Mouse (Mus musculus): Measurements from ENCODE around the gene Pan2.

- no peak for TF ChIP-seq CTCF (conservative IDR thresholded peaks at IDR 0.05 in 1 of 2, IDR thresholded peaks at IDR 0.05 in 1 of 2; ENCODE audit: low read depth in 2 of 2, low read length in 2 of 2)
- no peak for TF ChIP-seq MEF2A (IDR thresholded peaks at IDR 0.05; ENCODE audit: borderline replicate concordance, low read depth, low read length)
- TF ChIP-seq EP300 (IDR thresholded peaks at IDR 0.05; ENCODE audit: low read length) = no peak
- no peak for TF ChIP-seq ZKSCAN1 (IDR thresholded peaks at IDR 0.05; ENCODE audit: borderline replicate concordance, low read depth, low read length)
- TF ChIP-seq KAT2A (IDR thresholded peaks at IDR 0.05; ENCODE audit: insufficient replicate concordance, low read length) = no peak
- no peak for TF ChIP-seq CHD2 (IDR thresholded peaks at IDR 0.05; ENCODE audit: low read length)
- TF ChIP-seq MAX (IDR thresholded peaks at IDR 0.05; ENCODE audit: low read length) = no peak
- no peak for TF ChIP-seq ETS1 (conservative IDR thresholded peaks at IDR 0.05; ENCODE audit: low read depth, low read length)
These were observed 5.9 kb upstream of the Pan2 start for GRCm38 (mm10) chr10:128297221-128297620.

Measured in CH12.LX (cell line).